Mouse (Mus musculus): ENCODE data around the gene Osbpl3.

Gene Osbpl3

GRCm38 (mm10) chr6:50273947-50274346 is 182.1 kb downstream of the Osbpl3 start:
- no peak for DNase-seq (ENCODE audit: low spot score)

GRCm38 (mm10) chr6:50273416-50273815 is 182.6 kb downstream of the Osbpl3 start:
- no peak for DNase-seq (ENCODE audit: low spot score)

- no peak for DNase-seq (ENCODE audit: low spot score)
Measured at GRCm38 (mm10) chr6:50263670-50264069, 192.3 kb downstream of the Osbpl3 start, which contains the start of gene Gsdme. Gene Gsdme (minus strand): TSS chr6:50263862.

DNA sequence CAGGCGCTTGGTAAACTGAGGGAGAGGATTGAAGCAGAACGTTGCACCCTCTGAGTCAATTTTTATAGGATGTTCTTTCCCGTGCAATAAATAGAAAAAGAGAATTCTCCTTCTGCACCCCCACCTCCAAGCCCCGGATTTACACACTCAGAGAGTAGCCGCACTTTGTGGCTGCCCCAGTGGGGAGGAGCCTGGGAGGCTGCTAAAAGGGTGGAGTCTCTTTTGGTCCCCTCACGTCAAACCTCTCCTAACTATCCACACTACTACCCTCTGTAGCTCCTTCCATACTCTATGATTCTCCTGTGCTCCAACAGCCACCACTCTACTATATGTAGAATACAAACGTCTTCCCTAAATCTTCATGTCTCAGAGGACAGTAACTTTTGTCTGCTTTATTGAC is 193.7 kb downstream of the Osbpl3 start:
- DNase-seq (ENCODE audit: low spot score): no peak

DNA sequence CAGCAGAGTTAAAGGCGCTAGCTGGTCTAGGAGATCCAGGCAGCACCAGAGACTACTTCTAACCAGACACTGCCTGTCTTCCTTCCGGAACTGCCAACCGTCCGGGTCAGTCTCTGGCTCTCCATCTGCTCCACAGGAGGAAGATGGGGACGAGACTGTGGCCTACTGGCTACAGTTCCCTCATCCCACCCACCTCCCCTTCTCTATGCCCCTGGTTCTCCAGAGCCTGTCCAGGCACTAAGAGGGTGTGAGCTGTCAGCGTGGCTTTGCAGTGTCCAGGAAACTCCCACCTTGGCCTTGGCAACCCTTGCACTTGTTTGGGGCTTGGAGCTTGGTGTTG is 194.1 kb downstream of the Osbpl3 start:
- DNase-seq (ENCODE audit: low spot score): no peak

DNA sequence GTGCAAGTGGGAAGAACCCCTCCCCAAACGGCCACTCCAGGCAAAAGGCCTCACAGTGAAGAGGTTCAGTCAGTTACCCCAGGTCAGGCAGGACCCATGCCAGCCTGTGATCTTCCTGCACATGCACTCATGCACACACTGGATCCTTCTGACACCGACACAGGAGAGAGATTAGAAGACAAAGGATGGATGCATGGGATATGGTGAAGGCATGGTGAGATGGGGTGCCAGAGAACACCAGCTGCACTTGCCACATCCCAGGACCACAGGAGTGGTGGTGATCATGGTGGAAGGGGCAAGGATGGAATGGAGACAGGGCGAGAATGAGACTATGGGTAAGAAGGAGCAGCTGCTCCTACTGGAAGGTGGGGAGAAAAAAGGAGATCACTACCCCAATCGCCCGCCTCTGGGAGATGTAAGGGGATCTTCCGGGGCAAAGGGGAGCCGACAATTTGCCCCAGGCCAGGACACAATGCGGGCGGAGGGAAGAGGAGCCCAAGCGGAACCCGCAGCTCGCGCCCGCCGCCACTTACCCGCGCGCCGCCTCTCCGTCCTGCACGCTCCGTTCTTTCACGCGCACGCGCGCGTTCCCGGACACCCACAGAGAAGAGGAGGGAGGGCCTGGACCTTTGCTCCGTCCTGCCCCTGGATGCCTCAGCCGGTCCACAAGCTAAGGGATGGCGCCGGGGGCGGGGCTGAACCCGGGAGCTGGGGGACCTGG is 194.6 kb downstream of the Osbpl3 start:
- no peak for DNase-seq (ENCODE audit: low spot score)

- no peak for DNase-seq (ENCODE audit: low spot score)
Measured at GRCm38 (mm10) chr6:50255356-50255755, 200.6 kb downstream of the Osbpl3 start.

DNA sequence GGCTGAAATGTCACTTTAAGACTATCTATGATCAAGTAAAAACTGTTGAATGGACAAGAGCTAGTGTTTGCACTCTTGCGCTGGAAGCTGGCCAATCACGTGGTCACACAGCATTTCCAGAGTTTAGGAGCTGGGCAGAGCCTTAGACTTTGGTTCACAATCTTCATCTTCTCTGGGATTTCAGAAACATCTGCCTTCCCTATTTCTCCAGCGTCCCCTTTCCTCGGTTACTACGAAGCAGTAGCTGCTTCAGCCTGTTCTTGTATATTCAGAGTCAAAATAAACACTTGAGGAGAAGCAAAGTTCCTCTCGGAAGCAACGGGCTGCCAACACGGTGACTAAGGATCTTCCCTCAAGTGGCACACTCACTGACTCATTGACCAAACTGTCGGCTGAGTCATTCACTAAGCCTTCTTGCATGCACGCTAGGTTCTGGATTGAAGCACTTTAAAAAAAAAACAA is 201.2 kb downstream of the Osbpl3 start:
- DNase-seq (ENCODE audit: low spot score): no peak

DNA sequence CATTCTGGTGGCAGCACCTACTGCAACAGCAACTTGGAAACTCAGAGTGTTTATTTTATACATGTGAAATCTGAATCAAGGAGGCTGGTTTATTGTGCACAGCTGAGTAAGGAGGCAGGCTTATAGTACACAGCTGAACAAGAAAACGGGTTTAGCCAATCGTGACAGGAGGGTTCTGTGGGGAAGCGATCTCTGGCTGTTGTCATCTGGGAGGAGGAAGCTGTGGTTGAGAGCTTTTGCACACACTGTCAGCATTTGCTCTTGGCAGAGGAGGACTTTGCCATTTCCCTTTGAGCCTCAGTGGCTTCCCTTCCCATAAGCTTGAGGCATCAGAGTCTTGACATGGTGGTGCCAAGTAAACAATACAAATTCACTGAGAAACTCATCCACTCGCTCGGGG is 203.3 kb downstream of the Osbpl3 start:
- no peak for DNase-seq (ENCODE audit: low spot score)

GRCm38 (mm10) chr6:50247791-50248190 is 208.2 kb downstream of the Osbpl3 start:
- no peak for DNase-seq (ENCODE audit: low spot score)

- DNase-seq (ENCODE audit: low spot score): no peak
Measured at GRCm38 (mm10) chr6:50247356-50247755, 208.6 kb downstream of the Osbpl3 start.

DNA sequence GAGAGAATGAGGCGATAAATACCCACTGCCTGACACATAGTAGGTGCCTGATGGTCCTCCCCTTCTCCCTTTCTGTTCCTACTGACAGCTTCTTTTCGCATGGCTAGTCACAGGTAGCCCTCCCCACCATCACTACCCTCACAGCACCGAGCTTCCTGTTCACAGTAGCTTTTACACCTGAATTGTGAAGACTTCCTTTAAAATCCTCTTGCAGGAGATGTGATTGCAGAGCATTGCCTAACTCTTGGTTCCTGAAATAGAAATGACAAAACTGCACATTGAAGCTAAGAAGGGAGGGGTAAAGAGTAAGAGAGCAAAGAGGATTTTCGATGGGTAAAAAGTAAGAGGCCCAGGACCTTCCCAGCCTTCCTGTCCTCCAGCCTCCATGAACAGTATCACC is 211.0 kb downstream of the Osbpl3 start:
- no peak for DNase-seq (ENCODE audit: low spot score)

GRCm38 (mm10) chr6:50244126-50244525 is 211.9 kb downstream of the Osbpl3 start:
- no peak for DNase-seq (ENCODE audit: low spot score)

Measured in spleen, adult 12 weeks (tissue).